9 mouse cellular contexts compared by ENCODE assay signal in genomic region chr10:78481928-78482499, GRCm38 (mm10). TPM values are rescaled to one million over a fixed set of nuclear protein-coding genes. Genes with fewer than 3 reads are reported as not detected.
DNase-seq lines count a peak whose midpoint lies in the region; ATAC-seq and TF ChIP-seq lines count a peak whose summit lies in the region.
"Had no signal": no experiment of that assay in that cellular context is flagged by ENCODE, and none has a peak within 500 bp of the region (broad histone marks: within the 10 kb centered on the region; RNA-seq: fewer than 3 reads in every experiment).

No protein-coding gene starts in this region.

- WGBS in heart, embryonic 13.5 days, result under 1% methylated on average over 35 of the region's 35 CpGs
- WGBS in kidney, embryonic 16.5 days, result 1% methylated on average over 35 of the region's 35 CpGs
- 8% methylated on average over 30 of the region's 35 CpGs for WGBS in macrophage (ENCODE audit: missing documents)
- under 1% methylated on average over 35 of the region's 35 CpGs for WGBS in spleen, adult 2 months

- H3K4me3 ChIP-seq in heart, embryonic 13.5 days, result peak overlapping the region; percentile 63
- peak overlapping the region; percentile 48 for H3K4me3 ChIP-seq in kidney, embryonic 16.5 days (ENCODE audit: low read length)
- H3K4me3 ChIP-seq in macrophage (ENCODE audit: inconsistent target), result peak overlapping the region; percentile 23; the same call in 1 of the 2 replicates
- peak overlapping the region; percentile 67 for H3K4me3 ChIP-seq in spleen, adult 2 months (ENCODE audit: extremely low read depth, insufficient read depth, insufficient read length)

- TF ChIP-seq POLR2A in spleen, adult 2 months (IDR thresholded peaks at IDR 0.05; ENCODE audit: low read depth, low read length), result peak; percentile 13; the same call in 1 of the 2 replicates

- no peaks in the 10 kb centered on the region for H3K79me2 ChIP-seq in macrophage (ENCODE audit: inconsistent target)

- peaks cover 31% of the 10 kb centered on the region for H3K27me3 ChIP-seq in heart, embryonic 13.5 days (replicated peaks)
- H3K27me3 ChIP-seq in kidney, embryonic 16.5 days (ENCODE audit: insufficient read depth, low read length), result 0 out of 2 replicates have a peak, but pooled peaks cover 3% of the 10 kb centered on the region
- H3K27me3 ChIP-seq in spleen, adult 2 months (ENCODE audit: control insufficient read depth, insufficient read depth, low read length), result no peaks in the 10 kb centered on the region

- peak; percentile 85 for ATAC-seq in common myeloid progenitor, adult 5-6 weeks (replicated peaks; ENCODE audit: low read depth, poor library complexity, severe bottlenecking)
- peak; percentile 76 for ATAC-seq in heart, embryonic 13.5 days (ENCODE audit: extremely low read depth, insufficient number of reproducible peaks, low FRiP score, low TSS enrichment)
- ATAC-seq in kidney, embryonic 16.5 days (ENCODE audit: low FRiP score, low TSS enrichment), result peak; percentile 98

- H3K36me3 ChIP-seq in heart, embryonic 13.5 days, result no peaks in the 10 kb centered on the region
- no peaks in the 10 kb centered on the region for H3K36me3 ChIP-seq in kidney, embryonic 16.5 days (ENCODE audit: insufficient read depth, low read length)
- no peaks in the 10 kb centered on the region for H3K36me3 ChIP-seq in macrophage (ENCODE audit: inconsistent target)
- no peaks in the 10 kb centered on the region for H3K36me3 ChIP-seq in spleen, adult 2 months (ENCODE audit: control insufficient read depth, insufficient read depth, low read length)

- peaks cover 6% of the 10 kb centered on the region for H3K4me1 ChIP-seq in heart, embryonic 13.5 days
- H3K4me1 ChIP-seq in kidney, embryonic 16.5 days (ENCODE audit: insufficient read depth, low read length), result 0 out of 2 replicates have a peak, but pooled peaks cover 4% of the 10 kb centered on the region
- peaks cover 9% of the 10 kb centered on the region; the same call in 1 of the 2 replicates for H3K4me1 ChIP-seq in spleen, adult 2 months (ENCODE audit: control insufficient read depth, insufficient read depth, insufficient read length)

- DNase-seq in right cerebral cortex, postnatal 4 days, result peak; percentile 42
- no peak for DNase-seq in right cerebral cortex, postnatal 25 days
- peak; percentile 59 to 67 for DNase-seq in spleen, adult 2 months (ENCODE audit: low read depth in 1 of 2, low spot score in 2 of 2)
- no peak for DNase-seq in urinary bladder, postnatal 25 days (ENCODE audit: low spot score)

- H3K27ac ChIP-seq in heart, embryonic 13.5 days (replicated peaks), result no peak overlapping the region
- no peak overlapping the region for H3K27ac ChIP-seq in kidney, embryonic 16.5 days (ENCODE audit: low read length)
- H3K27ac ChIP-seq in macrophage, result peak overlapping the region; percentile 97
- peak overlapping the region; percentile 41; the same call in 1 of the 2 replicates for H3K27ac ChIP-seq in spleen, adult 2 months (ENCODE audit: insufficient read depth, low read length)

- no peaks in the 10 kb centered on the region for H3K9me3 ChIP-seq in heart, embryonic 13.5 days
- H3K9me3 ChIP-seq in kidney, embryonic 16.5 days (ENCODE audit: low read length), result no peaks in the 10 kb centered on the region

- peak overlapping the region; percentile 97 for H3K4me2 ChIP-seq in heart, embryonic 13.5 days
- peak overlapping the region; percentile 68 for H3K4me2 ChIP-seq in kidney, embryonic 16.5 days (replicated peaks; ENCODE audit: low read depth, low read length)

- peak overlapping the region; percentile 78 for H3K9ac ChIP-seq in heart, embryonic 13.5 days
- peak overlapping the region; percentile 56 for H3K9ac ChIP-seq in kidney, embryonic 16.5 days (replicated peaks; ENCODE audit: low read length)

- TF ChIP-seq CTCF in spleen, adult 2 months (IDR thresholded peaks at IDR 0.05; ENCODE audit: extremely low read depth, insufficient read depth, insufficient read length, insufficient replicate concordance), result 0 out of 2 replicates have a peak, but pooled peaks have one; percentile 0

RNA-seq across cellular contexts. Expression of gene Pdxk, which starts 17.2 kb away (rescaled TPM):
- total RNA-seq in common myeloid progenitor, adult 5-6 weeks (2017), result 12.3 and 16.7 TPM in 2 replicates
- polyA plus RNA-seq in heart, embryonic 13.5 days (2015; fragmentation: Nextera tagmentation; extraction: Ambion mirVana), result 5.6 and 5.8 TPM in 2 replicates
- 28.4 and 29.8 TPM in 2 replicates for polyA plus RNA-seq in kidney, embryonic 16.5 days (2015; fragmentation: Nextera tagmentation; extraction: Ambion mirVana)
- total RNA-seq in macrophage (2018; cell fraction: chromatin; rRNA removed), result 100 to 1,000 TPM in 5 of 26 experiments, 10 to 100 TPM in 18, 1 to 10 TPM in 3; 5.2 to 163 (median 28.1) TPM
- 100 to 1,000 TPM in 25 of 26 experiments, 10 to 100 TPM in 1; 79.3 to 334 (median 151) TPM for total RNA-seq in macrophage (2018; cell fraction: cytosol; rRNA removed)
- total RNA-seq in macrophage (2018; cell fraction: nucleus; rRNA removed), result 100 to 1,000 TPM in 9 of 26 experiments, 10 to 100 TPM in 17; 27.6 to 223 (median 87.2) TPM
- polyA plus RNA-seq in macrophage (2018), result 172 to 209 TPM (median 200 TPM) in 3 replicates
- polyA plus RNA-seq in spleen, adult 2 months (2012; rRNA removed), result 13.6 and 15.2 TPM in 2 replicates

RNA-seq across cellular contexts. Expression of gene Olfr1358, which starts 35.2 kb away (rescaled TPM):
- total RNA-seq in common myeloid progenitor, adult 5-6 weeks (2017), result not detected in 2 replicates
- polyA plus RNA-seq in heart, embryonic 13.5 days (2015; fragmentation: Nextera tagmentation; extraction: Ambion mirVana), result not detected in 2 replicates
- polyA plus RNA-seq in kidney, embryonic 16.5 days (2015; fragmentation: Nextera tagmentation; extraction: Ambion mirVana), result not detected in 2 replicates
- under 1 TPM in 1 of 26 experiments, not detected in 25; 0.83 TPM for total RNA-seq in macrophage (2018; cell fraction: chromatin; rRNA removed)
- total RNA-seq in macrophage (2018; cell fraction: cytosol; rRNA removed), result not detected
- not detected for total RNA-seq in macrophage (2018; cell fraction: nucleus; rRNA removed)
- not detected in 3 replicates for polyA plus RNA-seq in macrophage (2018)
- not detected in 2 replicates for polyA plus RNA-seq in spleen, adult 2 months (2012; rRNA removed)
- total RNA-seq: left cerebral cortex, postnatal 10 days had no signal

RNA-seq across cellular contexts. Expression of gene Cstb, which starts 56.5 kb away (rescaled TPM):
- total RNA-seq in common myeloid progenitor, adult 5-6 weeks (2017), result 41.8 and 47.5 TPM in 2 replicates
- 98.8 and 114 TPM in 2 replicates for polyA plus RNA-seq in heart, embryonic 13.5 days (2015; fragmentation: Nextera tagmentation; extraction: Ambion mirVana)
- 191 and 193 TPM in 2 replicates for polyA plus RNA-seq in kidney, embryonic 16.5 days (2015; fragmentation: Nextera tagmentation; extraction: Ambion mirVana)
- 10 to 100 TPM; 13.6 to 78.0 (median 27.4) TPM for total RNA-seq in macrophage (2018; cell fraction: chromatin; rRNA removed)
- 1,000 to 10,000 TPM; 1,179 to 1,787 (median 1,377) TPM for total RNA-seq in macrophage (2018; cell fraction: cytosol; rRNA removed)
- total RNA-seq in macrophage (2018; cell fraction: nucleus; rRNA removed), result 100 to 1,000 TPM in 24 of 26 experiments, 10 to 100 TPM in 2; 88.7 to 281 (median 189) TPM
- 1,283 to 1,841 TPM (median 1,659 TPM) in 3 replicates for polyA plus RNA-seq in macrophage (2018)
- polyA plus RNA-seq in spleen, adult 2 months (2012; rRNA removed), result 18.6 and 20.4 TPM in 2 replicates

Comparison
In these comparisons a context has a peak if more than half of its experiments do, and no peak if none do; other contexts are left out.
1. DNase-seq: peak in right cerebral cortex, postnatal 4 days (single experiment) and spleen, adult 2 months (2 of 2); none in right cerebral cortex, postnatal 25 days (single experiment) and urinary bladder, postnatal 25 days (single experiment).
2. H3K27ac ChIP-seq: peak in macrophage (single experiment) and spleen, adult 2 months (single experiment); none in heart, embryonic 13.5 days (single experiment) and kidney, embryonic 16.5 days (single experiment).
3. Peak in every context shown above with its lines, with median percentiles within 50 percentile points of each other: ATAC-seq and H3K4me3 ChIP-seq.